Mouse (Mus musculus) CH12F3 (cell line): Measurements from ENCODE around the gene Tcp11.

Source experiments
- in situ Hi-C: fragments of 300-500 bp; cut with MboI; formaldehyde crosslinking; loops from 2 replicates; pipeline ENCODE4 v1.14.3; 2020; ENCODE audit warnings: low sequenced_read_pairs

Gene Tcp11

GRCm38 (mm10) chr17:28084964-28085363 is 4.5 kb upstream of the Tcp11 start:
- in situ Hi-C loops, result loop anchor here (5.0 kb wide), 1 partner anchor 77 kb away; no protein-coding TSS in a partner anchor

DNA sequence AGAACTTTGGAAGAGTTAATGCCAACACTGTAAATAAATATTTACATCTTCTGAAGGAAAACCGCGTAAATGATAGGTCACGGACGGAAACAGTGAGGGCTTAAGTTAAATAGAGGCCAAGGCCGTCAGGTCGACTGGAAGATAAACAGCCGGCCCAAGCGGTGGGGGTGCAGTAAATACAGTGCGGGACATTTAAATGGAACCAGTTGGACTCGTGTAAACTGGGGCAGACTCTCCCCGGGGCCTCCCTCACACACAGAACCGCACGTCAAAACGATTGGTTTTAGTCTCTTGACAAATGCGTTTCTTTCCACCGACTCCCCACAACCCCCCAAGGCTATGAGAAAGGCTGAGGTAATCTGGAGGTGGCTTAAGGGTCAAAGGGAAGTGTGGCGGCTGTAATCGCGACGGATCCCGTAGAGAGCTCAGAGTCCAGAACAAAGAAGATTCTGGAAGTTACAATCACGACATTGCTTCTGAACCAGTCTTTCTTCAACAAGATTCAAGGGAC is 4.0 kb upstream of the Tcp11 start:
- in situ Hi-C loops, result loop anchor here (5.0 kb wide), 1 partner anchor 78 kb away; no protein-coding TSS in a partner anchor

DNA sequence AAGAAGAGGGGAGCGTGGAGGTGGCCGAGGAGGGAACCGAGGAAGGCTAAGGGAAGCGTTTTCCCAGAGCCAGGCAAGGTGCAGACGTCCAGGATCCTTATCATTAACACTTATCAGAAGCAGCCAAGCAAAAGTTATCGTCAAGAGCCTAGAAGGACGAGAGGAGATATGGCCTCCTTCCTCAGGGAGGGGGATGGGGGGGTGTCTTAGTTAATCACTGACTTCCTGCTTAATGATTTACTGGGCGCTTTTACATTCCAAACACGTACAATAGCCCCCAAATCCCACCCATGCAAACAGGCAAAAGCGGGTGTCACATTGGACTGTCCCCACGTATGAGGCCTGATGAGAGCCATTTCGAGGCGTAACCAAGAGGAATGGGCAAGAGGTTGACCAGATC is 2.4 kb upstream of the Tcp11 start:
- in situ Hi-C loops, result loop anchor here (5.0 kb wide), 1 partner anchor 79 kb away; no protein-coding TSS in a partner anchor

GRCm38 (mm10) chr17:28081856-28082255 is 1.4 kb upstream of the Tcp11 start:
- in situ Hi-C loops, result loop anchor here (5.0 kb wide), 1 partner anchor 80 kb away; no protein-coding TSS in a partner anchor

- in situ Hi-C loops, result loop anchor here (5.0 kb wide), 1 partner anchor 81 kb away; no protein-coding TSS in a partner anchor
Observed at GRCm38 (mm10) chr17:28081385-28081784, 946 bp upstream of the Tcp11 start.

GRCm38 (mm10) chr17:28080817-28081165 is 352 bp upstream of the Tcp11 start:
- in situ Hi-C loops, result loop anchor here (5.0 kb wide), 1 partner anchor 82 kb away; no protein-coding TSS in a partner anchor

DNA sequence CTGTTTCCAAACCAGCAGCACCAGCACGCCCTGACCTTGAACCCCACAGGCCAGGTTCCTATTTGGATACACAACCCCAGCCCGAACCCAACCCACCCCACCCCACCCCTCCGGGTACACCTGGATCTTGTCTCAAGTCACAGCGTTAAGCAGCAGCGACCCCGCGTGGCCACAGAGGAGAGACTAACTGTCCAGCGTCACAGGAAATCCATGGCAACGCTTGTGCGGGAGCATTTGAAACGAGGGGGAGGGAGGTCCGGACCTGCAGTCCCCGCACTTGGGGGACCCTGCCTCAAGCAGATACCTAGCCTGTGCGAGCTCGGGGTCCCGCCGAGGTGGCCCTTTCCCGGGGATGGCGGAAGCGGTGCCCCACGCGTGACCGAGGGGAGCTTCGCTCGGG is 821 bp downstream of the Tcp11 start:
- in situ Hi-C loops, result loop anchor here (5.0 kb wide), 1 partner anchor 83 kb away; no protein-coding TSS in a partner anchor

DNA sequence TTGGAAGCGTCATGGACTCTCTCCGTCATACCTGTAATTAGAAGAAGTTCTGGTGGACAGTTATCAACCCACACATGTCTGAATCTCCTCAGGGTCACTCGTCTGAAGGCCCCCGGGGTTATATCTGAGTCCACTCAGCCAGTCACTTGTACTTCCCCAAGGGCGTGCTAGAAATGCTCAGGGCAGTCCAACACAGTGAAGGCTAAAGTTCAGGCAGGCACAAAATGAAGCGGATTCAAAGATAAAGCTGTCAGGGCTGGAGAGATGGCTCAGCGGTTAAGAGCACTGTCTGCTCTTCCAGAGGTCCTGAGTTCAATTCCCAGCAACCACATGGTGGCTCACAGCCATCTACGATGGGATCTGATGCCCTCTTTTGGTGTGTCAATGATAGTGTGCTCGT is 2.4 kb downstream of the Tcp11 start:
- in situ Hi-C loops, result no loop called here

- in situ Hi-C loops, result no loop called here
Observed at GRCm38 (mm10) chr17:28074486-28074885, 6.0 kb downstream of the Tcp11 start.

DNA sequence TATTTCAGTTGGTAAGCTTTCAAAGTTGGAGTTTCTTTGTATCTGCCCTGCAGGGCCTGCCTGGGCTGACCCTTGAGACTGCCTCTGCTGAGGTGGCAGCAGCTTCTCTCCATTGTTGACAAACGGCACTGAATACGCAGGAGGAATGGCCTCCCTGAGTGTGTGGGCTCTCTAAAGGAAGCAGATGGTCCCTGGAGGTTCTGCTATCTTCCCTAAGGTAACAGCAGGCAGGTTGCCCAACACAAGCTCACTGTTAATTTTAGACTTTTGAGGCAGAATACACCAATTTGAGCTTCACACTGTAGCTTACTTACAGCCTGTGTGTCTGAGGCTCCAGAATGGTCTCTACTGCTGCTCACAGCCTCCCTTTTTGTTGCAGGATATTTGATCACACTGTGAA is 7.7 kb downstream of the Tcp11 start:
- in situ Hi-C loops, result no loop called here

GRCm38 (mm10) chr17:28070256-28070655 is 10.2 kb downstream of the Tcp11 start:
- in situ Hi-C loops, result no loop called here

DNA sequence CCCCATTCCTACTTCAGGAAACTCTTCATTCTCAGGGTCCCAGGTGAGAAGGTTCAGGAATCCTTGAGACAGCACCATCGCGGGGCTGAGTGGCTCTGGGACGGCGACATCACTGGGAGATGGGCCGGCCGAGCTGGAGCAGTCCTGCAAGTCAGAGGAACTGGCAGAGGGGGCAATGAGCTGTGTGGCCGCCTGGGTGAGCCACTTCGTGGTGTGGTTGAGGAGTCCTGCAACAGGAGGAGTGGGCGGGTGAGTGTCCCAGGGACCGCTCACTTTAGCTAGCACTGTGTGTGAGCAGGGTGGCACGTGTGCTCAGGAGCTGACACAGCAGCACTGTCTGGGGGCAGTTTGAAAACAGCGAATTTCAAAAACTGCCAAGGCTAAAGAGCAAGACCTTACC is 11.0 kb downstream of the Tcp11 start:
- in situ Hi-C loops, result no loop called here

GRCm38 (mm10) chr17:28067303-28067702 is 13.1 kb downstream of the Tcp11 start:
- in situ Hi-C loops, result no loop called here

- in situ Hi-C loops, result no loop called here
Observed at GRCm38 (mm10) chr17:28063163-28063562, 17.3 kb downstream of the Tcp11 start.

GRCm38 (mm10) chr17:28062710-28063109 is 17.7 kb downstream of the Tcp11 start:
- in situ Hi-C loops, result no loop called here

GRCm38 (mm10) chr17:28061472-28061871 is 19.0 kb downstream of the Tcp11 start:
- in situ Hi-C loops, result no loop called here

GRCm38 (mm10) chr17:28060681-28061080 is 19.8 kb downstream of the Tcp11 start:
- in situ Hi-C loops, result no loop called here

- in situ Hi-C loops, result no loop called here
Observed at GRCm38 (mm10) chr17:28058346-28058745, 22.1 kb downstream of the Tcp11 start.

DNA sequence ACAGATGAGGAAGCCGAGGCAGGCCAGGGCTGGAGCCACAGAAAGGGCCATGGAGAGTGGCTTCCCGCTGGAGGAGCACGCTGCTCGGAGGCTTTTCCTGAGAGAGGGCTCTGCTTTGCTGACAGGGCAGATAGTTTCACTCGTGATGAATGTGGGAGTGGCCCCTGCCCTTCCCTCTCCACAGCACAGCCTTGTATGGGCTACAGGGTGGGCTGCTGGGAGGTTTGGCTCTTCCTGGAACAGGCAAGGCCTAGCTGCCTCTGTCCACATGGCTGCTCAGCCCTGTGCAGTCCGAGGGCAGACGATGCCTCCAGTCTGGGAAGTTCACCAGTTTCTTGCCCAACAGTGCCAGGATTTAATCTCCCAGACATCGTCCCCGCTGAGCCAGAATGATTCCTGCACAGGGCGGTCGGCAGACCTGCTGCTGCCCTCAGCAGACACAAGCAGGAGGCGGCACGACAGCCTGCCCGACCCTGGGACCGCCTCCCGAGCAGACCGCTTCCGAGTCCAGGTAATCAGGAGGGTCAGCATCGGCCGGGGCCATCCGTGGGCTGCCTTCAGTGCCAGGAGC is 28.1 kb downstream of the Tcp11 start:
- in situ Hi-C loops, result no loop called here

DNA sequence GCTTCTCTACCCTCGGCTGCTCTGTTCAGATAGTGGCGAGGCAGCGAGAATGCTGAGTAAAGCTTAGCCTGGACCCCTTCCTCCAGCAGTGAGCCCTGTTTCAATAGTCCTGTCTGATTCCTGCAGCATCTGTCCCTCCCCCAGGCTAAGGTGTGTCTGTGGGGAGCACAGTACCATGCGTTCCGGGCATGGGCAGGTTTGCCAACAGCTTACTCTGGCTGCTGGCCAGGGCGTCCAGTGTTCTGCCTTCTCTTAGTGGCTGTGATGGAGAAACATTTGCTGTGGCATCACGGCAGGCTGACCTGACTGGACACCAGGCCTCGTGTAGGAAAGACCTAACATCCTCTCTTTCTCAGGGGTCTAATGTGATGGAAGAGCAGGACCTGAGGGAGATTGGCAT is 30.2 kb downstream of the Tcp11 start:
- in situ Hi-C loops, result no loop called here

- in situ Hi-C loops, result no loop called here
Observed at GRCm38 (mm10) chr17:28048425-28048824, 32.0 kb downstream of the Tcp11 start.

- in situ Hi-C loops, result no loop called here
Observed at GRCm38 (mm10) chr17:28047520-28047919, 32.9 kb downstream of the Tcp11 start.

DNA sequence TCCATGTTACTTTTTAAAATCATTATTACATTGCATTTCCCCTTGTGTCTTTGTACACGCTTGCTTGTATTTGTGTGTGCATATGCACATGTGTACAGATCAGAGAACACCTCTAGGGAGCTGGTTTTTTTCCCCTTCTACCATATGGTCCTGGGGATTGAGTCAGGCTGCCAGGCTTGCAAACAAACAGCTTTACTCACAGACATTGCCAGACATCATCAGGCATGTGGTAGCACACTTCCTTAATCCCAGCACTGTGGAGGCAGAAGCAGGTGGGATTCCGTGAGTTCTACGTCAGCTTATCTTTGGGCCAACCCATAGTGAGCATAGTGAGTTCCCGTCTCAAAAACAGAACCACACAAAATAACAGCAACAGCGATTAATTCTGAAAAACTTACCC is 33.4 kb downstream of the Tcp11 start:
- in situ Hi-C loops, result no loop called here
